Mouse (Mus musculus): ENCODE data around the gene Duox1.

Gene Duox1

DNA sequence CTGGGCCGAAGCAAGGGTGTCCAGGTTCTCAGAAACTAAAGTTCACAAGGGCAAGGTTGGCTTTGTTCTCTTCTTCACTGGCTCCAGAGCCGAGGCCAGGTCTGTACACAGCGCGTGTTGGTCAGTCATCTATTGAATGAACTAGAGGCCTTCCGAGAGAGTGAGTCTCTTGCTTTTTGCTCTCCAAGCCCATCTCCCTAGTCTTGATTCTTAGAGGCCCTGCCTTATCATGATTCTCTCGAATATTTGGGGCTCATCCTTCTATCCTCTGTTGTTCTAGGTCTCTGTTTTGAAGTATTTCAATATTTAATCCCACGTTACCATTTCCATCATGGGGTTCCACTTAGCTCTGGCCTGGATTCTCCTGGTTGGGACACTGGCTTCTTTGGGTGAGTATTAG lies at the start of gene Duox1:
Gene Duox1, plus strand, starts transcription at position 301 of the 400 bp plus-strand sequence.
- no peak for DNase-seq (ENCODE audit: low spot score)

DNA sequence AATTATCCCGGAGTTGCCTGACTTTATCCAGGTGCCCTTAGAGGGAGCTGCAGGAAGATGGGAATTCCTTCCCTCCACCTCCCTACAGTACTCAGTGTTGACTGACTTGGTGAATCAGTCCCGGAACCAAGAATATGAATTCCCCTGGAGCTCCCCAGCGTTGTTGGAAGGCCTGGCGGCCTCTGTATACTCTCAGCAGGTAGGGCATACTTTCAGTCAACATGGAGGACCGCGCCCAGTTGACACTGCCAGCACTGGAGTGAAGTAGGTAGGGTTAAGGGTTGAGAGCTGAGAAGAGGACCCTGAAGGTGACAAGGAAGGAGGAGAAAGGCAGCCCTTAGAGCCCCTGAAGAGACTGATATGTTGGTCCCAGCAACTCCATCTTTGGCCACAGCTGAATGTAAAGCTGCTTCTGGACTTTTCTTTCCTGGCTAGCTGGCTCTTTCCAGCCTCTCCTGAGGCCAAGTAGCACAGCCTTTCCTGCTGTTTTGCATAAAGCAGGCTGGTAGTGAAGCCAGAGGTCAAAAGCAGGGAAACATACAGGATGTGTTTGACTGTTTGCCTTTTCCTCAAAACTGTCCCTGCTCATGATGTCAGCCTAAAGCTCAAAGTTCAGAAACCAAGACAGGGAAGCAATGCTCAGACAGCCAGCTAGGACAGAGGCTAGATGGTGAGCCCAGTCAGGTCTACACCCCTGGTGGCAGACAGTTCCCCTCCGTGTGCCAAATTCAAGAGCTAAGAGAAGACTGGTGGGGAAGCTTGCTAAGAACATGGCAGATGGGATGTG lies 48.9 kb upstream of the Duox1 start:
- DNase-seq (ENCODE audit: low spot score): no peak

DNA sequence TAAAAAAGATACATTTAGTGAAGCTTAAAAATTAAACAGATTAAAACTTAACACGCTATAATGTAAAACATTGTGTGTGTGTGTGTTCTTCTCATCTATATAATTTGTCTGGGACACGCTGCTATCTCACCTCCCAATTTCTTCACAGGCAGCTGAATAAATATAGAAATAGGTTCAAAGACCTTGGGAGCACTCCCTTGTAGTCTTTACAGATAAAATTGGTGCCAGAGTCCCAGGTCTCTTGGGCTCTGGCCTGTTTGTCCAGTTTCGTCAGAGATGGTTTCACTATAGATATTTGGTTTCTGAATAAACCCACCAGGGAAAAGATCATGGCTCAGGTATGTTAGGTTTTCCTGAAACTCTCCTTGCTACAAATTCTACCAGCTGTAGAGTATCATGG lies 36.7 kb upstream of the Duox1 start:
- DNase-seq (ENCODE audit: low spot score): no peak

DNA sequence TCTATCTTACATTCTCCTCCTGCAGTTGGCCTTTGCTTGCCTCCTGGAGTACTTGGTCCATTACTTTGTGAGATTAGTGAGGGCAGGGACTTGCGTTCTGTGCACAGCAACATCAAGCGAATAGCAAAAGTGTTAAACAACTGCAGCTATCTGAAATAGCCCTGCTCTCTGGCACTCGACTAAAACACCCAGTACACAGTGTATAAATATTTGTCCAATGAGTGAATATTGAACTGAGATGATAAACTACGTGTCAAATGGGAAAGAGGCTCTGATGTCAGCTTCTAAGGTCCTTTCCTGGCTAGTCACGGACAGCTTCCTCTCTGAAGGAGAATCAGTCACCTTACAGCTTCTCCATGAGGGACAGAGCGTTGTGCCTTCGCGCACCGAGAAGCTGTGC lies 31.4 kb upstream of the Duox1 start:
- no peak for DNase-seq (ENCODE audit: low spot score)

DNA sequence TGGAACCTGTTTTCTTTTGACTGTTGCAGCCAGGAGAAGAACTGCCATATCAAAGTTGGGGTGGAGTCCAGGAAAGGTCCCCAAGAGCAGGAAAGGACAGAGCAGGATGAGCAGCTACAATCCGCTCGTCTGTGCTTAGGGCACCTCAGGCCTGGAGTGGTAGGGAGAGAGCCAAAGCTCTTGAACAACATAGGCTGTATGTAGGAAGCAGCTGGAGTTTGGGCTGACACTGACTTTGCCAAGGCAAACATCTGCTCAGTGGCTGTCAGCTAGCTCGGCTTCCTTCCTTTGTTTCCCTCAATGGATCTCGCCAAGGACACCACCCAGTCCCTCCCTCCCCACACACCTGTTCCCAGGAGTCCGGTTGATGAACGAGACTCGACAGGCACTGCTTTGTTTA lies 29.3 kb upstream of the Duox1 start:
- no peak for DNase-seq (ENCODE audit: low spot score)

DNA sequence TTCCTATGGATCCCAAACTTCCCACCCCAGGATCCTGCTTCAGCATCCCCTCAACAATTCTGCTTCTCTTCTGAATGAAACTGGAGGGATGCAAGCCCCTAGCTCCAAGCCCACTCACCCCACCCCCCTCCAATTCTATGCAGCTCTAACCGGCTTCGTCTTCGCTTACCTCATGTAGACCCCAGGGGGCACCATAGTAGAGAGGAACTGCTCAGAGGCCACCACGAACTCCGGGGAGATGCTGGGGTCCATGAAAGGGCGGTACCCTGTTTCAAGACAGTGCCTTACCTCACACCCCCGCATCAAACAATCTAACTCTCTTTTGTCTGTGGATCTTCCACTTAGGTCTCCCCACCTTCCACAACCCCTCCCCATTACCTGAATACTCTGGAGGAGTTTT lies 20.6 kb upstream of the Duox1 start:
- DNase-seq (ENCODE audit: low spot score): no peak

DNA sequence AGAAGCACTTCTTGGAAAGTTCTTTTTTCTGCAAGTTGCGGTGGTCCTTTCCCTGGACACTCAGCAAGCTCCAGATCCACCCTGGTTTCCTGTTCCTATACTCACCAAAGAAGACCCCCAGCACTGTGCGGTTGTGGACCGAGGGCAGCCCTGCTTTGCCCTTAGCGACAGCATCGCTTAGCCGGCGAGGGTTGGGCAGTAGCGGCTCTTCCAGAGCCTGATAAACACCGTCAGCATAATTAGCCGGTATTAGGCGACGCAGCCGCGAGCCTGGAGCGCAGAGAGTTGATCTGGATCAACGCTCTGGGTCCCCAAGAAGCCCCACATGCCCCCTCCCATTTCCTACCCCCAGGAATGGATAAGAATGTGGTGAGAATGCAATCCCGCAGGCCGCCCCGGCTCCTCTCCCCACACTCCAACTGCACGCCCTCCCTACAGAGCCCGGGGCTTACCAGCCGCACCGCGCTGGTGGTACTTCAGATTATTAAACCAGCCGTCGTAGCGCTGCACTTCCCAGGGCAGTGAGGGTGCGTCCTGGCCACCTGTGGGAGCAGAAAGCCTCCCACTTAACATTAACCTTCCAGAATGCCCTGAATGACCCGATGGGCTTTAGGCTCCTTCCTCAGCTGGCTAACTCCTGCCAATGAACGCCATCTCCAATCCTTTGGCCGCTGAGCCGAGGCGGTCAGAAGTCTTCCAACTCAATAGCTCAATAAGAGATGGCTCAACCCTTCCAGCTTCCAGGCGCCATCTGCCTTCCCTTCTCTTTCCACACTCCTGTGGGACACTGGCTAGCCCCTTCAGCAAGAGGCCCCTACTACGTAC lies 18.0 kb upstream of the Duox1 start:
- no peak for DNase-seq (ENCODE audit: low spot score)

DNA sequence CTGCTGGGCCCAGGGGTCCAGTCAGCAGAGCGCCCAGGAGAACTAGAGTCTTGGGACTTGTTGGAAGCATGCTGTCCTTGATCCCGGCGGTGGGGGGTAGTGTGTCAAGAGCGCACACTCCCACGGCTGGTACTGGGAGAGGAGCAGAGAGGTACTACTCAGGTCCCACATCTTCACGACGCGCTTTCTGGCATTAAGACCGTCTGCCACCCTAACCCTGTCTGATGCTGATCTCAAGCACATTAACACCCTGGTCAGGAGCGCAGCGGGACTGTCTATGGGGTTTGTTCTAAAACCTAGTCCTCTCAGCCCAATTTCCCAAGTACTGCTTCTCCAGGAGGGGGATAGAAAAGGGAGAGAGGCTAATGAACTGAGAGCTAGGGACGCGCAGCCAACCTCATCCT lies 17.4 kb upstream of the Duox1 start, which contains the start of gene Duox2:
Gene Duox2, minus strand, starts transcription at position 354 of the 404 bp plus-strand sequence.
- no peak for DNase-seq (ENCODE audit: low spot score)

DNA sequence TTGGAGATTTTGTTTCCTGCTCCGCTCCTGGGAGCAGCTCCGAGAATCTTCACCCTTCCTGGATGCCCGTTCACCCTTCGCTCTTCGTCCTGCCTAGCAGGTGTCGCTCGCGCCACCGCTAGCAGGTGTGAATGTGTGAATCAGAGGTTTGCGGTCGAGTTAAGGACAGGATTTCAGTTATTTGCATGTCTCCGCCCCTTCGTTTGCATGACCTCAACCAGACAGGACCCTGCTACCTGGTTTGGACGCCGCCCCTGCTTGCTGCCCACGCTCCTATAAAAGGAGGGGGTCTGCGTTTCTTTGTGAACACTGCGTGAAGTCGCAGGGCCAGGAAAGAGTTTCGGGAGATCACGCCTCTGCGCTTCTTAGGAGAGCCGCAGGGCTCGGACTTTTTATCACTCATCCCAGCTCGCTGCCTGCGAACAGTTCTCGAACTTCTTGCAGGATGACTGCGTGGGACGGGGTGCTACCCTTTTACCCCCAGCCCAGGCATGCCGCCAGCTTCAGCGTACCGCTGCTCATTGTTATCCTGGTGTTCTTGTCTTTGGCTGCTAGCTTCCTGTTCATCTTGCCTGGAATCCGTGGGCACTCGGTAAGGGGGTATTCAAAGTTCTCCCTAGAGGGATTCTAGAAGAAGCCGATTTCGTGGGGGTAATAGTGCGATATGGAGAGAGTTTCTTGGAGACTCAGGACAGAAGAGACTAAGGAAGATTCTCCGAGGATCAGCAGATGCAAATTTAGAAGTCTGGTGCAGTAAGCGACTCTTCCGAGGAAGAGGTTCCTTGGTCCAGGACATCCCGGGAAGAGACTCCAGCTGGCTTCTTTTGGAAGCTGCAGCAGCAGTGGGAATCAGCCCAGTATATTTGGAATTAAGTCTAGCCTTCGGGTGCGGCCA lies 16.6 kb upstream of the Duox1 start, which contains the start of gene Duoxa2:
Gene Duoxa2, plus strand, starts transcription at position 305 of the 895 bp plus-strand sequence.
- no peak for DNase-seq (ENCODE audit: low spot score)

DNA sequence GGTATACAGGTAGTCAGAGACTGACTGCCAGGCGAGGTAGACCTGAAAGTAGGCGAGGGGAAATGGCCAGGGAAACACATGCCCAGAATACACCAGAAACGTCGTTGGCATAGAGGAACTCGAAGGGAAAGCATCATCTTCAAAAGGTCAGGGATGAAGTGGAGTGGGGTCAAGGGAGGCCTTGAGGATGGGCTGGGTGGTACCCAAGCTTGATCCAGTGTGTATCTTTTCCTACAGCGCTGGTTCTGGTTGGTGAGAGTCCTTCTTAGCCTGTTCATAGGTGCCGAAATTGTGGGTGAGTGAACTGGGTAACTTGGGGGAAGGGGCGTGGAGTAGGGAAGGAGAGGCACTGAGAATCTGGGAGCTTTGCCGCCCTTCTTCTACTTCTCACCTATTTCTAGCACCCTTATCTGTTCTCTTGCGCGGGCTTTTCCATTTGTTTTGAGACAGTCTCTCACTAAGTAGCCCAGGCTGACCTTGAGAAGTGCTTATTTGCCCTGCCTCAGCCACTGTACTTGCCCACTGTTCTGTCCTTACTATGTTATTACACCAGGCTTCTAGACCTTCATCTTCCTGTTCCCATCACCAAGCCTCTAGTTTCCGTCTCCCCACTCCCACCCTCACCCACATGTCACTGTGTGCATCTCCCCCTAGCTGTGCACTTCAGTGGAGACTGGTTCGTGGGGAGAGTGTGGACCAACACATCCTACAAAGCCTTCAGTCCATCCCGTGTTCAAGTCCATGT lies 15.4 kb upstream of the Duox1 start:
- DNase-seq (ENCODE audit: low spot score): no peak

DNA sequence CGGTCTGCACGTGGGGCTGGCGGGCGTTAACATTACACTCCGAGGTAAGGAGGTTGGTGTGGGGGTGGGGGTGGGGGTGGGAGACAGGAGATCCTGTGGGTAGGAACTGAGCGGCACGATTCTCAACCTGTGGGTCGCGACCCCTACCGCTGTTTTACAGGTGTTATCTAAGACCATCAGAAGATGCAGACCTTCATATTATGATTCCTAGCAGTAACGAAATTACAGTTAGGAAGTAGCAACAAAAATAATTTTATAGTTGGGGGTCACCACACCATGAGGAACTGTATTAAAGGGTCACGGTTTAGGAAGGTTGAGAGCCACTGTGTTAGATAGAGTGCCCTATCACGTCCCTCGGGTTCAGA lies 14.8 kb upstream of the Duox1 start:
- no peak for DNase-seq (ENCODE audit: low spot score)

DNA sequence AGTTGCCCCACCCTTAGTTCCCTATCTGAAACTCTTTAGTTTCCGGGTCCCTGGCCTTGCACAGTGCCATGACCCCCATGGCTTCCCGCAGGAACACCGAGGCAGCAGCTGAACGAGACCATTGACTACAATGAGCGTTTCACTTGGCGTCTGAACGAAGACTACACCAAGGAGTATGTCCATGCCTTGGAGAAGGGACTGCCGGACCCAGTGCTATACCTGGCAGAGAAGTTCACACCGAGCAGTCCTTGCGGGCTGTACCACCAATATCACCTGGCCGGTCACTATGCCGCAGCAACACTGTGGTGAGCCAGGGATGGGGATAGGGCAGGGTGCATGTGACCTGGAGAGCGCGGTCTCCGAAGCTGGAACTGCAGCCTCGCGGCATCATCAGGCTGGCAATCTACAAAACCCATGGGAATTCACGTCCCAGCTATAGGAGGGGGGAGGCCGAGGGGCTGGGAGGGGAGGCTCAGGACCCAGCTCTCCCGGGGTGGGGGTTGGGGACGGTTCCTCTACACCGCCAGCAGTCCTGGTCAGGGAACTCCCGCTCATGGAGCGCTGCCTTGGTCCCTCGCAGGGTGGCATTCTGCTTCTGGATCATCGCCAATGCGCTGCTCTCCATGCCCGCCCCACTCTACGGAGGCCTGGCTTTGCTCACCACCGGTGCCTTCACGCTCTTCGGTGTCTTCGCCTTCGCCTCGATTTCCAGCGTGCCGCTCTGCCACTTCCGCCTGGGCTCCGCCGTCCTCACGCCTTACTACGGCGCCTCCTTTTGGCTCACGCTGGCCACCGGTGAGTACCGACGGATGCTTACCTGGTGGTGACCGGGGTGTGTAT lies 14.2 kb upstream of the Duox1 start:
- DNase-seq (ENCODE audit: low spot score): no peak

DNA sequence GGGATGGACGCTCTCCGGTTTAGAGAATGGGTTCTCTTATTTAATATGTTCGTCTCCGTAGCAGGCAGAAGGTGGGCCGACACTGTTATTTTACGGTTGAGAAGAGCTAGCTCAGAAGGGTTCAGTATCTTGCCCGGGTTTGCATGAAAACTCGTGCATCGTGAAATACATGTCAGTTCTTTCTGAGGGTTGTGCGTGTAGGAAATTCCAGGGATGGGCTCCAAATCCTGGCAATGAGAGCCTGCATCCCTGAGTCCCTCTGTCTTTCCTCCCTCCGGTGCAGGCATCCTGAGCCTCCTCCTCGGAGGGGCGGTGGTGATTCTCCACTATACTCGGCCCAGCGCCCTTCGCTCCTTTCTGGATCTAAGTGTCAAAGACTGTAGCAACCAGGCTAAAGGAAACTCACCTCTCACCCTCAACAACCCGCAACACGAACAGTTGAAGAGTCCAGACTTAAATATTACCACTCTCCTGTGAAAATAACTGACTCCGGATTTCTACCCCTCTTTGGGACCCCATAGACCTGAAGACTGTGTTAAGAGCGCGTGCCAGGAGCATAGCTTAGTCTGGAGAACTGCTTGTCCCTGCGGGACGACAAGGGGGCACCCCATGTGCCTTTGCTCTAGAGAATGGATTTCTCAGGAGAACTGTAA lies 13.4 kb upstream of the Duox1 start:
- DNase-seq (ENCODE audit: low spot score): no peak

DNA sequence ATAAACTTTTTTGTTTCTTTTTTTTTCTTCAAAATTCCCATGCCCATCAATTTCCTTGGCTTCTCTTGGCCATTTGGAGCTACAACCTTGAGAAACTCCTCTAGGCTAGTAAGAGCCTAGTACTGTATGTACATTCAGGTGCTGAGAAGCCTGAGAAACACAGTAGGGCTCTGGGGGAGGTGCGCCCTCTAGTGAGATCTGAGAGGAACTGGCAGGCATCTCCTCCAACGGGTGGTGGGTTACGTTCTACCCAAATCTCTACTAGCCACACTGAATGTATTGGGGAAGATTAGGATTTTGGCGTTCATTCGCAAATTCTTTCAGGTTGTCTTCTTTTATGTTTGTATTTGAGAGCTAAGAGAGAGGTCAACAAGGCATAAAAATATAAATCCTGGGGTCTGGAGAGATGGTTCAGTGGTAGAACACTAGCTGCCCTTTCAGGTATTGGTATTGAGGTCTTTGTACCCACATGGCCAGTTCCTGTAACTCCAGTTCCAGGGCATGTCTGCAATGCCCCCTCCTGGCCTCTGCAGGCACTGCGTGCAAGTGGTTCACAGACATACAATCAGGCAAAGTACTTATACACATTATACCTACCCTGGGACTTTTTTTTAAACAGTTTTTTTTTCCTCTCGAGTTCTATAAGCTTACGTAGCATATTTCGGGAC lies 12.8 kb upstream of the Duox1 start:
- no peak for DNase-seq (ENCODE audit: low spot score)

DNA sequence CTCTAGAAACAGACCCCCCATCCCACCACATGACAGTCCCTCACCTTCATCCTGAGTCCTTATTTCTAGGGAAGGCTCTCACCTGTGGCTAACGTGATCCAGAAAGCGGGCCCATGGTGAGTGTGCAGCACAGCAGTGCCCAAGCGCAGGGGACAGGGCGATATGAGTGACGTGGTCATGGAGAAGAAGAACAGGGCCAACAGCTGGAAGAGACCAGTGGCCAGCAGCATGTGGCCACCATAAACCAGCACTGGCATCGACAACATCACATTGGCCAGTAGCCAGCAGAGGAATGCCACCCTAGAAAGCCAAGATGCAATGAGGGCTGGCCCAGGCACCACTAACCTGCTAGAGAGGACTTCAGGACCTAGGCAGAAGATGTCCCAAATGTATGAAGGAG lies 10.9 kb upstream of the Duox1 start:
- DNase-seq (ENCODE audit: low spot score): no peak

DNA sequence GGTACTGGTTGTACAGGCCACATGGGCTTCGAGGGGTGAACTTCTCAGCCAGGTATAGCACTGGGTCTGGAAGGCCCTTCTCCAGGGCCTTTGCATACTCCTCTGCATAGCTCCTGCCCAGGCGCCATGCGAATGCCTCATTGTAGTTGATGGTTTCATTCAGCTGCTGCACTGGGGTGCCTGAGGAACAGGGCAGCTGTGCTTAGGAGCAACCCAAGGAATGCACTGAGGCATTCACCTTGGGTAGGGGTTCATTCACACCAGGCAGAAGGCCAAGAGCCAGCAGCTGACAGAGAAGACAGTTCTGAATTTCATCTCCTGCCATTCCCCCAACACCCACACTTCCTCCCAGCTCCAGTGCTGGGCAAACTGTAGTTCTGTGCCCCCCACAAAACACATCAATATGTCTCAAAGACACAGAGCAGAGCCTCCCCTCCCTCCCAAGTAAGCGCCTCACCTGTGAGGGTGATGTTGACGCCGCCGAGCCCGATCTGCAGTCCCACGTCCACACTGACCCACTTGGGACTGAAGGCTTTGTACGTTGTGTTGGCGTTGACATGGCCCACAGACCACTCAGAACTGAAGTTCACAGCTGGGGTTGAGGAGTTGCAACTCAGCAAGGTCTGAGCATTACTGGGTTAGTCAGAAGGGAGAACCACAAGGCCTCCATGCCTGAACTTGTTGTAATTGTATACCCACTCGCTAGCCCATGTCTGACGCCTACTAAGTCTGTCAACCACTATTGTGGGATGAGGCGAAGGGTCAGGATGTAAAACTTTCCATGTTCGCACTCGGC lies 10.2 kb upstream of the Duox1 start:
- DNase-seq (ENCODE audit: low spot score): no peak

DNA sequence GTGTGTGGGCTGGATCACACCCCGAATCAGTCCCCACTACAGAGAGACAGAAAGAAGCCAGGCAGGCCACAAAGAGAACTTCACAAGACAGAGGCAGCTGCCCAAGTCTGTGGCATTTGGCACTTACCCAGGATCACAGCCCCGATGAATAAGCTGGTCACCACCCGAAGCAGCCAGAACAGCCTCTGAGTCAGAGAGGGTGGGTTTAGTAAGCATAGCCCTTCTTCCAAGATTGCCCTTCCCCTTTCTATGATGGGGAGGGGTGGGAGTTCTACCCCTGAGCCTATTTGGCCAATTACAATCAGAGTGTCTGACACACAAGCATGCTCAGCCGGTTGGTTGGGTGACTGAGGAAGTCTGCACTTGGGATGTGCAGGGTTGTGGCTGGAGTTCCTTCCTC lies 9.3 kb upstream of the Duox1 start:
- no peak for DNase-seq (ENCODE audit: low spot score)

DNA sequence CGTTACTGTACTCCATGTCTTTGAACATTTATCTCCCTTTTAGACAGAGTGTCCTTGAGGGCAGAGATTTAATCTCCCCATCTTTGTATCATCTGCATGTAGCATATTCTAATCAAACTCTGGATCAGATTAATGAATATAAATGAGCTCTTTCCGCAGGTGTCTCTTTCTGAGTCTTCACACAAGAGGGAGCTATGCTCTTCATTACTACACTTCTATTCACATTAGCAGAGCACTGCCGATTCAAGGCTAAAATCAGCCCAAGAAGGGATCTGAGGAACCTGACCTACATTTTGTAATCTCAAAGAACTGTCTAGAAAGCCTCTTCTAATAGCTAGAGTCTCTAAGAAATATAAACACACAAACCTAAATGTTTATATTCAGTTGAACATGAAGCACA lies 5.8 kb upstream of the Duox1 start:
- no peak for DNase-seq (ENCODE audit: low spot score)

DNA sequence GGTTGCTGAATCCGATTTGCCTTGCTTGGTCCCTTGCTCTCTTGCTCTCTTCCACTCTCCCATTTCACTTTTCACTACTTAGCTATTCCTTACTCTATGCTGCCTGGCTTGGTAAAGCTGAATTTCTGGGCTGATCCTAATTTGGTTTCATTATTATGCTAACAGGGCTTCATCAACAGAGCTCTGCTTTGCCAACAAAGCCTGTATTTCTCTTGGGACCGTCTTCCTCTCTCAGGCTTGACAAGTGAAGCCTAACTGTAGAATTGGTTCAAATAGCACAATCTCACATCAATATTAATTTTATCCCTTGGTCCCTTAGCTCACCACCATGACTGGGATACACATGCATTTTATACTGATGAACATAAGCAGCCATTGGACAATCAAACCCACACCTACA lies 3.9 kb upstream of the Duox1 start:
- no peak for DNase-seq (ENCODE audit: low spot score)
